Mouse (Mus musculus): ENCODE results near the gene Sh3tc1.

Sh3tc1 gene

GRCm38 (mm10) chr5:35755131-35755733 lies 15.4 kb upstream of the Sh3tc1 start:
- DNase-seq (ENCODE audit: low spot score): peak; percentile 93

- DNase-seq (ENCODE audit: low spot score): peak; percentile 52
These were observed 11.2 kb upstream of the Sh3tc1 start for GRCm38 (mm10) chr5:35751016-35751415.

GRCm38 (mm10) chr5:35750026-35750425 lies 10.2 kb upstream of the Sh3tc1 start:
- peak; percentile 99 for DNase-seq (ENCODE audit: low spot score)

GRCm38 (mm10) chr5:35749416-35749815 lies 9.6 kb upstream of the Sh3tc1 start:
- peak; percentile 71 for DNase-seq (ENCODE audit: low spot score)

GRCm38 (mm10) chr5:35746910-35747309 lies 7.1 kb upstream of the Sh3tc1 start:
- peak; percentile 88 for DNase-seq (ENCODE audit: low spot score)

- no peak for DNase-seq (ENCODE audit: low spot score)
These were observed 5.6 kb upstream of the Sh3tc1 start for GRCm38 (mm10) chr5:35745406-35745805.

GRCm38 (mm10) chr5:35743990-35744722 lies 4.4 kb upstream of the Sh3tc1 start:
- DNase-seq (ENCODE audit: low spot score): no peak

GRCm38 (mm10) chr5:35743238-35743951 lies 3.6 kb upstream of the Sh3tc1 start:
- peak; percentile 97 for DNase-seq (ENCODE audit: low spot score)

- DNase-seq (ENCODE audit: low spot score): no peak
These were observed 1.5 kb upstream of the Sh3tc1 start for GRCm38 (mm10) chr5:35741225-35741820.

GRCm38 (mm10) chr5:35740716-35741115 lies 929 bp upstream of the Sh3tc1 start:
- no peak for DNase-seq (ENCODE audit: low spot score)

- no peak for DNase-seq (ENCODE audit: low spot score)
These were observed 782 bp downstream of the Sh3tc1 start for GRCm38 (mm10) chr5:35739005-35739404.

- DNase-seq (ENCODE audit: low spot score): no peak
These were observed 2.4 kb downstream of the Sh3tc1 start for GRCm38 (mm10) chr5:35737231-35737901.

GRCm38 (mm10) chr5:35733523-35733922 lies 6.3 kb downstream of the Sh3tc1 start:
- no peak for DNase-seq (ENCODE audit: low spot score)

GRCm38 (mm10) chr5:35731006-35731405 lies 8.8 kb downstream of the Sh3tc1 start:
- DNase-seq (ENCODE audit: low spot score): no peak

GRCm38 (mm10) chr5:35730552-35730951 lies 9.2 kb downstream of the Sh3tc1 start:
- DNase-seq (ENCODE audit: low spot score): no peak

GRCm38 (mm10) chr5:35729844-35730243 lies 9.9 kb downstream of the Sh3tc1 start:
- DNase-seq (ENCODE audit: low spot score): no peak

- DNase-seq (ENCODE audit: low spot score): peak; percentile 90
These were observed 10.8 kb downstream of the Sh3tc1 start for GRCm38 (mm10) chr5:35728957-35729460.

- DNase-seq (ENCODE audit: low spot score): no peak
These were observed 11.3 kb downstream of the Sh3tc1 start for GRCm38 (mm10) chr5:35728344-35728956.

- DNase-seq (ENCODE audit: low spot score): no peak
These were observed 12.3 kb downstream of the Sh3tc1 start for GRCm38 (mm10) chr5:35727447-35727846.

- DNase-seq (ENCODE audit: low spot score): peak; percentile 74
These were observed 13.9 kb downstream of the Sh3tc1 start for GRCm38 (mm10) chr5:35725840-35726239.

GRCm38 (mm10) chr5:35723900-35724299 lies 15.9 kb downstream of the Sh3tc1 start:
- no peak for DNase-seq (ENCODE audit: low spot score)

All from adipocyte (in vitro differentiated cells).